Mouse (Mus musculus) embryonic fibroblast, embryonic 13.5 days (primary cell): ENCODE measurements around the gene Gabra2.

Experiments
- CTCF ChIP-seq: IDR thresholded peaks from 2 replicates; pipeline ENCODE4 v1.5.1; 2011; ENCODE audit warnings: mild to moderate bottlenecking, control low read depth, low read length, moderate library complexity, borderline replicate concordance; ENCODE audit not compliant: insufficient read depth
- POLR2A ChIP-seq: IDR thresholded peaks from 2 replicates; pipeline ENCODE4 v1.6.1; 2011; ENCODE audit warnings: low read depth, mild to moderate bottlenecking, control low read depth, low read length, moderate library complexity

DNA sequence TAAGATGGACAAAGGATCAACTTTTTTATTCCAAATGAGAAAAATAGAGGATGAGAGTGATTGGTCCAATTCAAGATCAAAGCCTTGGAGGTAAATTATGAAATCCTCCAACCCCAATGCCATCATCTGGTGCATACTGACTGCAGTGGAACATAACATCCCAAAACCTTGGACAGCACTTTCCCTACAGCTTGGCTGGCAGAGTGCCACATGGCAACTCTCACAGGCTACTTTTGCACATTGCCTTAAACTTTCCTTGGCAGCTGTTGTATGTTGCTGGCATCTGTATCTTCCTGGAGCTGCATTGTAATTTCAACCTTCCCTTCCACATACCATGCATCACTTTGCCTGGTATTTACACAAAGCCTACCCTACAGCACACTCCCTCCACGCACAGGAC, 19.6 kb upstream of the Gabra2 start:
- no peak for TF ChIP-seq POLR2A
- no peak for TF ChIP-seq CTCF
